Mouse (Mus musculus) olfactory bulb, adult 2 months (tissue): ENCODE results near the gene Gja1.

Source experiments
- CTCF ChIP-seq: fragments of 200-500 bp; IDR thresholded peaks from 2 replicates; pipeline ENCODE4 v1.5.1; 2012; ENCODE audit warnings: low read depth, mild to moderate bottlenecking, low read length, moderate library complexity; ENCODE audit not compliant: insufficient read depth
- POLR2A ChIP-seq: fragments of 200-500 bp; IDR thresholded peaks from 2 replicates; pipeline ENCODE4 v1.6.1; 2012; ENCODE audit warnings: mild to moderate bottlenecking, low read depth, low read length, moderate library complexity; ENCODE audit not compliant: insufficient read depth

GRCm38 (mm10) chr10:56377966-56378647 lies 977 bp downstream of the Gja1 start:
- TF ChIP-seq CTCF: no peak
- no peak for TF ChIP-seq POLR2A
